ENCODE assay signal across 8 mouse cellular contexts in the genomic region with DNA sequence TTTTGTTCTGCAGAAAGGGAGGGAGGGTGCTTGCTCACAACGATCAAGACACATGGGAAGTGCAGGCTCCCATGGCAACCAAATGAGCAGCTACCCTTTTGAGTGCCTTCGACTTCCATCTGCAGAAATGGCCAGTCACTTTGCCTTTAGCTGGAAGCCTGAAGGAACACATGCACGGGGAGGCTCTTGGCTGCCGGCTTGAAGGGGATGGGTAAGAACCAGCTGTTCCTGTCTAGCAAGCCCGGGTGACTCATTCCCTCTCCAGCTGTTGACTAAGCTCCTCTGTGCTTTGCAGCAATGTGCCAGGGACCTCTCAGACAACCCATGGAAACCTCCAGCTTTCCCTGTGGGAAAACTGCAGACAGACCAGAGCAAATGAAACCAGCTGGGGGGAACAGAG. TPM values are rescaled to one million over a fixed set of nuclear protein-coding genes. Genes with fewer than 3 reads are reported as not detected.
DNase-seq lines count a peak whose midpoint lies in the region; ATAC-seq and TF ChIP-seq lines count a peak whose summit lies in the region.
"Had no signal": no experiment of that assay in that cellular context is flagged by ENCODE, and none has a peak within 500 bp of the region (broad histone marks: within the 10 kb centered on the region; RNA-seq: fewer than 3 reads in every experiment).

No protein-coding gene starts in this region.

- POLR2A ChIA-PET in Patski (lab: Charles Lee) = interaction anchor here (0.7 kb wide), 1 partner anchor 16 kb away, joined by 3 read pairs; no protein-coding TSS in a partner anchor

- intact Hi-C loops in heart, adult 2 months (cut with DNase I) = no loop called here

- no peaks in the 10 kb centered on the region for H3K36me3 ChIP-seq in heart, adult 2 months (ENCODE audit: control insufficient read depth, insufficient read depth, low read length)
- H3K36me3 ChIP-seq in kidney, postnatal 0 days (ENCODE audit: insufficient read depth, low read length) = peaks cover 13% of the 10 kb centered on the region; the same call in 1 of the 2 replicates
- H3K36me3 ChIP-seq in stomach, embryonic 15.5 days = peaks cover 7% of the 10 kb centered on the region; the same call in 1 of the 2 replicates

- CTCF ChIA-PET in Patski (lab: Charles Lee) = interaction anchor here (2.0 kb wide), 1 partner anchor 10 kb away, joined by 7 read pairs; no protein-coding TSS in a partner anchor

- peak; percentile 60 for ATAC-seq in Patski
- peak; percentile 66 for ATAC-seq in kidney, postnatal 0 days (replicated peaks; ENCODE audit: low FRiP score, low read depth)
- ATAC-seq in stomach, embryonic 15.5 days (ENCODE audit: insufficient read depth, low FRiP score, low read depth) = peak; percentile 83

- no peaks in the 10 kb centered on the region for H3K79me2 ChIP-seq in heart, adult 2 months (replicated peaks; ENCODE audit: control insufficient read depth, insufficient read depth, low read length)

- no peaks in the 10 kb centered on the region for H3K9me3 ChIP-seq in kidney, postnatal 0 days (replicated peaks; ENCODE audit: low read length)
- no peaks in the 10 kb centered on the region for H3K9me3 ChIP-seq in stomach, embryonic 15.5 days

- H3K27ac ChIP-seq in heart, adult 2 months = peak overlapping the region; percentile 43
- no peak overlapping the region for H3K27ac ChIP-seq in kidney, postnatal 0 days
- peak overlapping the region; percentile 85 for H3K27ac ChIP-seq in stomach, embryonic 15.5 days

- H3K4me3 ChIP-seq in heart, adult 2 months = no peak overlapping the region
- H3K4me3 ChIP-seq in kidney, postnatal 0 days (replicated peaks; ENCODE audit: low read depth, low read length) = no peak overlapping the region
- no peak overlapping the region for H3K4me3 ChIP-seq in lung, adult 2 months (replicated peaks; ENCODE audit: extremely low read depth, low read depth, low read length)
- no peak overlapping the region for H3K4me3 ChIP-seq in stomach, embryonic 15.5 days (replicated peaks)
- H3K4me3 ChIP-seq: erythroblast, embryonic 14.5 days had no signal

- WGBS in heart, adult 2 months = 32% methylated on average over 5 of the region's 5 CpGs
- 35% methylated on average over 5 of the region's 5 CpGs for WGBS in kidney, postnatal 0 days
- 35% methylated on average over 5 of the region's 5 CpGs for WGBS in lung, adult 2 months
- WGBS in stomach, embryonic 15.5 days = 25% methylated on average over 5 of the region's 5 CpGs

- peak; percentile 78 for TF ChIP-seq EP300 in heart, adult 2 months (IDR thresholded peaks at IDR 0.05; ENCODE audit: insufficient read depth, low read depth, low read length)

- DNase-seq in Patski (ENCODE audit: low read depth, low spot score) = peak; percentile 63
- peak; percentile 97 for DNase-seq in brain, adult 2 months (ENCODE audit: low read depth, low spot score)
- peak; percentile 72 to 87 for DNase-seq in heart, adult 2 months
- peak; percentile 91 for DNase-seq in kidney, postnatal 0 days (ENCODE audit: low spot score)
- DNase-seq in lung, adult 2 months = peak; percentile 72
- no peak for DNase-seq in liver

- H3K9ac ChIP-seq in heart, adult 2 months (ENCODE audit: low read depth, low read length) = no peak overlapping the region
- H3K9ac ChIP-seq in kidney, postnatal 0 days (ENCODE audit: low read depth, low read length) = no peak overlapping the region
- no peak overlapping the region for H3K9ac ChIP-seq in stomach, embryonic 15.5 days

- no peaks in the 10 kb centered on the region for H3K27me3 ChIP-seq in Patski
- H3K27me3 ChIP-seq in heart, adult 2 months (ENCODE audit: control insufficient read depth, insufficient read depth, low read length) = no peaks in the 10 kb centered on the region
- no peaks in the 10 kb centered on the region for H3K27me3 ChIP-seq in kidney, postnatal 0 days (ENCODE audit: insufficient read depth, low read length)
- no peaks in the 10 kb centered on the region for H3K27me3 ChIP-seq in stomach, embryonic 15.5 days (replicated peaks)

- peaks cover 13% of the 10 kb centered on the region for H3K4me1 ChIP-seq in heart, adult 2 months (ENCODE audit: control insufficient read depth, insufficient read depth, low read length)
- H3K4me1 ChIP-seq in kidney, postnatal 0 days (replicated peaks; ENCODE audit: insufficient read depth, low read length) = 0 out of 2 replicates have a peak, but pooled peaks cover 5% of the 10 kb centered on the region
- H3K4me1 ChIP-seq in lung, adult 2 months (ENCODE audit: control insufficient read depth, insufficient read depth, low read length) = peaks cover 15% of the 10 kb centered on the region
- peaks cover 30% of the 10 kb centered on the region for H3K4me1 ChIP-seq in stomach, embryonic 15.5 days

- no peak for TF ChIP-seq CTCF in Patski (IDR thresholded peaks at IDR 0.05)
- no peak for TF ChIP-seq CTCF in heart, adult 2 months (IDR thresholded peaks at IDR 0.05)
- no peak for TF ChIP-seq CTCF in kidney, postnatal 0 days (IDR thresholded peaks at IDR 0.05; ENCODE audit: low read depth)
- TF ChIP-seq CTCF in lung, adult 2 months (IDR thresholded peaks at IDR 0.05; ENCODE audit: insufficient read depth, low read length) = no peak

- TF ChIP-seq POLR2A in heart, adult 2 months (IDR thresholded peaks at IDR 0.05; ENCODE audit: insufficient read depth, low read depth, low read length) = 0 out of 2 replicates have a peak, but pooled peaks have one; percentile 19
- no peak for TF ChIP-seq POLR2A in lung, adult 2 months (IDR thresholded peaks at IDR 0.05; ENCODE audit: borderline replicate concordance, extremely low read depth, low read depth, low read length)

- in situ Hi-C loops in Patski (cut with MboI; ENCODE audit: low pct_unique_long_range_greater_than_20kb) = no loop called here

- no peak overlapping the region for H3K4me2 ChIP-seq in kidney, postnatal 0 days (ENCODE audit: low read length)
- H3K4me2 ChIP-seq in stomach, embryonic 15.5 days = no peak overlapping the region

RNA-seq across cellular contexts. Expression of a gene that starts 24.8 kb away (rescaled TPM):
- polyA plus RNA-seq in Patski (2021) = 87.5 TPM
- 10 to 100 TPM; 60.5 to 67.2 TPM for total RNA-seq in heart, adult 2 months (2021)
- polyA plus RNA-seq in heart, adult 2 months (2012; rRNA removed) = 37.1 and 55.3 TPM in 2 replicates
- polyA plus RNA-seq in kidney, postnatal 0 days (2015; fragmentation: Nextera tagmentation; extraction: Ambion mirVana) = 60.3 and 60.7 TPM in 2 replicates
- 24.0 and 32.2 TPM in 2 replicates for polyA plus RNA-seq in lung, adult 2 months (2012; rRNA removed)
- 48.5 and 52.2 TPM in 2 replicates for polyA plus RNA-seq in stomach, embryonic 15.5 days (2015; fragmentation: Nextera tagmentation; extraction: Ambion mirVana)

RNA-seq across cellular contexts. Expression of a gene that starts 24.9 kb away (rescaled TPM):
- 60.6 TPM for polyA plus RNA-seq in Patski (2021)
- 10 to 100 TPM; 69.3 to 75.0 TPM for total RNA-seq in heart, adult 2 months (2021)
- polyA plus RNA-seq in heart, adult 2 months (2012; rRNA removed) = 122 and 139 TPM in 2 replicates
- polyA plus RNA-seq in kidney, postnatal 0 days (2015; fragmentation: Nextera tagmentation; extraction: Ambion mirVana) = 103 and 106 TPM in 2 replicates
- 54.4 and 58.2 TPM in 2 replicates for polyA plus RNA-seq in lung, adult 2 months (2012; rRNA removed)
- polyA plus RNA-seq in stomach, embryonic 15.5 days (2015; fragmentation: Nextera tagmentation; extraction: Ambion mirVana) = 107 TPM in 2 replicates

RNA-seq across cellular contexts. Expression of a gene that starts 56.7 kb away (rescaled TPM):
- polyA plus RNA-seq in Patski (2021) = 19.6 TPM
- not detected for total RNA-seq in heart, adult 2 months (2021)
- polyA plus RNA-seq in heart, adult 2 months (2012; rRNA removed) = 0.10 TPM in 1 of 2 replicates, not detected in the other
- polyA plus RNA-seq in kidney, postnatal 0 days (2015; fragmentation: Nextera tagmentation; extraction: Ambion mirVana) = 1.4 and 2.3 TPM in 2 replicates
- 0.22 TPM in 2 replicates for polyA plus RNA-seq in lung, adult 2 months (2012; rRNA removed)
- polyA plus RNA-seq in stomach, embryonic 15.5 days (2015; fragmentation: Nextera tagmentation; extraction: Ambion mirVana) = 5.1 and 5.6 TPM in 2 replicates
- polyA plus RNA-seq: erythroblast, embryonic 14.5 days had no signal
